ENCODE assay signal across 8 mouse cellular contexts in the genomic region with DNA sequence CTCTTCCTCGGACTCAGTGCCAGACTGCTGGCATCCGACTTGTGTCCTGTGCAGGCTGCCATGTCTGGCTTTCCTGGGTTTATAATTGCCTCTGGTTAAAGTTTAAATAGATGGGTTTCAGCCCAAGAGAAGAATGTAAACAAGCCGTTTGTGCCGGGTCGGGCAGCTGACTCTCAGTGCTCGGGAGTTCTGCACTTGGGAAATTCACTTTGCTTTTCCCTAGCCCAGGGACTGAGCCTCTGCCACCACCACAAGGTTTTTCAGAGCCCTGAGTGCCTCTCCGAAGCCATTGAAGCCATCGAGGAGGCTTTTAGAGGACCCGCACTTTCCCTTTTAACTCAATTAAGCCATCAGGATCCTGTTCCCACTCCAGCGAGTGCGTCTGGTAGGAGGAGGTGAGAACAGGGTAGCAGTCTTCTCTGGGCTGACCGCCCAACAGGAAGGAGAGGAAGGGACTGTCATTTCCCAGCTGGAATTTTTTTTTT.
DNase-seq lines count a peak whose midpoint lies in the region; ATAC-seq and TF ChIP-seq lines count a peak whose summit lies in the region.

No protein-coding gene starts in this region.

- no peak for ATAC-seq in forebrain, embryonic 14.5 days
- ATAC-seq in intestine, postnatal 0 days = no peak
- peak; percentile 45 for ATAC-seq in liver, embryonic 16.5 days (ENCODE audit: low read depth)
- no peak for ATAC-seq in stomach, postnatal 0 days (ENCODE audit: low FRiP score, low TSS enrichment)

- no peaks in the 10 kb centered on the region for H3K9me3 ChIP-seq in forebrain, embryonic 14.5 days (replicated peaks; ENCODE audit: control insufficient read depth, low read length)
- H3K9me3 ChIP-seq in intestine, postnatal 0 days (ENCODE audit: control insufficient read depth) = no peaks in the 10 kb centered on the region
- no peaks in the 10 kb centered on the region for H3K9me3 ChIP-seq in liver, embryonic 16.5 days (replicated peaks; ENCODE audit: control insufficient read depth, low read length)
- no peaks in the 10 kb centered on the region for H3K9me3 ChIP-seq in stomach, postnatal 0 days (ENCODE audit: control insufficient read depth, low read length)

- no peaks in the 10 kb centered on the region for H3K27me3 ChIP-seq in forebrain, embryonic 14.5 days (replicated peaks; ENCODE audit: control insufficient read depth, insufficient read depth, low read length)
- H3K27me3 ChIP-seq in intestine, postnatal 0 days (replicated peaks; ENCODE audit: control insufficient read depth, insufficient read depth, low read length) = no peaks in the 10 kb centered on the region
- no peaks in the 10 kb centered on the region for H3K27me3 ChIP-seq in liver, embryonic 16.5 days (ENCODE audit: control insufficient read depth, insufficient read depth, low read depth, low read length)
- no peaks in the 10 kb centered on the region for H3K27me3 ChIP-seq in stomach, postnatal 0 days (ENCODE audit: control insufficient read depth, insufficient read depth, low read length)

- H3K27ac ChIP-seq in forebrain, embryonic 14.5 days (ENCODE audit: low read depth, low read length) = no peak overlapping the region
- H3K27ac ChIP-seq in intestine, postnatal 0 days (ENCODE audit: low read depth, low read length) = peak overlapping the region; percentile 57; the same call in 1 of the 2 replicates
- H3K27ac ChIP-seq in liver, embryonic 16.5 days (ENCODE audit: low read length) = peak overlapping the region; percentile 40; the same call in 1 of the 2 replicates
- H3K27ac ChIP-seq in stomach, postnatal 0 days (replicated peaks) = no peak overlapping the region; the same call in 1 of the 2 replicates

- TF ChIP-seq EP300 in stomach, postnatal 0 days (optimal IDR thresholded peaks at IDR 0.05) = no peak

- 0 out of 2 replicates have a peak overlapping the region, but pooled peaks have one; percentile 20 for H3K4me2 ChIP-seq in forebrain, embryonic 14.5 days (ENCODE audit: low read length)
- peak overlapping the region; percentile 76 for H3K4me2 ChIP-seq in intestine, postnatal 0 days (replicated peaks; ENCODE audit: low read depth)
- peak overlapping the region; percentile 50 for H3K4me2 ChIP-seq in liver, embryonic 16.5 days (ENCODE audit: low read depth, low read length)
- H3K4me2 ChIP-seq in stomach, postnatal 0 days (replicated peaks; ENCODE audit: low read depth) = peak overlapping the region; percentile 48

- DNase-seq in gastrocnemius, postnatal 10 days = peak; percentile 11
- no peak for DNase-seq in gastrocnemius, adult 8-10 months (ENCODE audit: low spot score in 2 of 2)
- DNase-seq in forebrain, embryonic 14.5 days (ENCODE audit: low spot score) = peak; percentile 41
- no peak for DNase-seq in stomach, postnatal 0 days (ENCODE audit: low spot score)
- DNase-seq in cerebellum, postnatal 36 days = no peak
- no peak for DNase-seq in left cerebral cortex, adult 9 months (ENCODE audit: low spot score in 2 of 2)

- 0 out of 2 replicates have a peak, but pooled peaks cover 3% of the 10 kb centered on the region for H3K4me1 ChIP-seq in forebrain, embryonic 14.5 days (ENCODE audit: control insufficient read depth, insufficient read depth, low read length)
- H3K4me1 ChIP-seq in intestine, postnatal 0 days (replicated peaks; ENCODE audit: control insufficient read depth, insufficient read depth, low read length) = 0 out of 2 replicates have a peak, but pooled peaks cover 2% of the 10 kb centered on the region
- H3K4me1 ChIP-seq in liver, embryonic 16.5 days (ENCODE audit: control insufficient read depth, low read depth, low read length) = no peaks in the 10 kb centered on the region; the same call in 1 of the 2 replicates
- H3K4me1 ChIP-seq in stomach, postnatal 0 days (replicated peaks; ENCODE audit: control insufficient read depth, insufficient read depth) = peaks cover 4% of the 10 kb centered on the region; the same call in 1 of the 2 replicates

- H3K4me3 ChIP-seq in forebrain, embryonic 14.5 days (ENCODE audit: low read depth, low read length) = no peak overlapping the region
- H3K4me3 ChIP-seq in intestine, postnatal 0 days (ENCODE audit: low read depth, low read length) = peak overlapping the region; percentile 43
- H3K4me3 ChIP-seq in liver, embryonic 16.5 days (ENCODE audit: low read depth, low read length) = peak overlapping the region; percentile 48
- H3K4me3 ChIP-seq in stomach, postnatal 0 days (ENCODE audit: low read depth, low read length) = peak overlapping the region; percentile 22

- H3K36me3 ChIP-seq in forebrain, embryonic 14.5 days (ENCODE audit: control insufficient read depth, insufficient read depth, low read length) = no peaks in the 10 kb centered on the region
- H3K36me3 ChIP-seq in intestine, postnatal 0 days (ENCODE audit: control insufficient read depth, insufficient read depth) = no peaks in the 10 kb centered on the region
- H3K36me3 ChIP-seq in liver, embryonic 16.5 days (ENCODE audit: control insufficient read depth, insufficient read depth) = no peaks in the 10 kb centered on the region
- no peaks in the 10 kb centered on the region for H3K36me3 ChIP-seq in stomach, postnatal 0 days (ENCODE audit: control insufficient read depth, insufficient read depth, low read length)

- no peak overlapping the region for H3K9ac ChIP-seq in forebrain, embryonic 14.5 days (ENCODE audit: low read length)
- H3K9ac ChIP-seq in intestine, postnatal 0 days (ENCODE audit: low read depth, low read length) = no peak overlapping the region
- no peak overlapping the region for H3K9ac ChIP-seq in liver, embryonic 16.5 days (ENCODE audit: low read depth, low read length)
- H3K9ac ChIP-seq in stomach, postnatal 0 days (ENCODE audit: low read length) = no peak overlapping the region

- 14% methylated on average over 12 of the region's 12 CpGs for WGBS in forebrain, embryonic 14.5 days
- 2% methylated on average over 12 of the region's 12 CpGs for WGBS in intestine, postnatal 0 days
- WGBS in liver, embryonic 16.5 days (ENCODE audit: insufficient replicate concordance) = 10% methylated on average over 12 of the region's 12 CpGs
- 3% methylated on average over 12 of the region's 12 CpGs for WGBS in stomach, postnatal 0 days

- TF ChIP-seq CTCF in intestine, postnatal 0 days (IDR thresholded peaks at IDR 0.05; ENCODE audit: low read depth) = no peak
- no peak for TF ChIP-seq CTCF in stomach, postnatal 0 days (IDR thresholded peaks at IDR 0.05; ENCODE audit: low read depth)

Comparison
In these comparisons a context has a peak if more than half of its experiments do, and no peak if none do; other contexts are left out.
1. DNase-seq: peak in gastrocnemius, postnatal 10 days (single experiment) and forebrain, embryonic 14.5 days (single experiment); none in gastrocnemius, adult 8-10 months (0 of 2), stomach, postnatal 0 days (single experiment), cerebellum, postnatal 36 days (0 of 2) and left cerebral cortex, adult 9 months (0 of 2).
2. H3K27ac ChIP-seq: peak in intestine, postnatal 0 days (single experiment) and liver, embryonic 16.5 days (single experiment); none in forebrain, embryonic 14.5 days (single experiment) and stomach, postnatal 0 days (single experiment).
3. H3K4me2 ChIP-seq: peak in every context shown above with its lines; median percentile 76 in intestine, postnatal 0 days; 50 in liver, embryonic 16.5 days; 48 in stomach, postnatal 0 days; 20 in forebrain, embryonic 14.5 days.